Mouse (Mus musculus) hindbrain, embryonic 15.5 days (tissue): Measurements from ENCODE around the gene Brsk2. TPM values are rescaled to one million over a fixed set of nuclear protein-coding genes. Genes with fewer than 3 reads are reported as not detected.

Source experiments
- ATAC-seq: fragments of 200-750 bp; cut with Nextera tagmentation; 2 replicates; pipeline ENCODE4 v1.8.0; 2017; ENCODE audit warnings: low read depth, moderate number of reproducible peaks, moderate TSS enrichment; ENCODE audit not compliant: low FRiP score
- H3K27ac ChIP-seq: fragments of 300-500 bp; sonication (generic); replicated peaks from 2 replicates; pipeline ENCODE4 v1.5.1; 2015; ENCODE audit warnings: mild to moderate bottlenecking, inconsistent platforms
- H3K27me3 ChIP-seq: fragments of 300-500 bp; sonication (generic); 2 replicates; pipeline ENCODE4 v1.6.1; 2015; ENCODE audit warnings: control low read depth, inconsistent platforms
- H3K36me3 ChIP-seq: fragments of 300-500 bp; sonication (generic); 2 replicates; pipeline ENCODE4 v1.6.1; 2015; ENCODE audit warnings: control low read depth, inconsistent platforms
- H3K4me1 ChIP-seq: fragments of 300-500 bp; sonication (generic); replicated peaks from 2 replicates; pipeline ENCODE4 v1.6.1; 2015; ENCODE audit warnings: control low read depth, inconsistent platforms
- H3K4me2 ChIP-seq: fragments of 300-500 bp; sonication (generic); 2 replicates; pipeline ENCODE4 v1.6.1; 2015; ENCODE audit warnings: moderate library complexity, mild to moderate bottlenecking, inconsistent platforms
- H3K4me3 ChIP-seq: fragments of 300-500 bp; sonication (generic); 2 replicates; pipeline ENCODE4 v1.5.1; 2015; ENCODE audit warnings: mild to moderate bottlenecking, inconsistent platforms
- H3K9ac ChIP-seq: fragments of 300-500 bp; sonication (generic); 2 replicates; pipeline ENCODE4 v1.6.1; 2015; ENCODE audit warnings: inconsistent platforms
- H3K9me3 ChIP-seq: fragments of 300-500 bp; sonication (generic); 2 replicates; pipeline ENCODE4 v1.6.1; 2016; ENCODE audit warnings: control low read depth, inconsistent platforms
- WGBS: fragments of 180-500 bp; shearing (Covaris S2); methylation state at CpG from one replicate; pipeline ENCODE4 v1.1.7; 2015; 5-methylcytosine and 5-hydroxymethylcytosine counted together
- microRNA-seq: library from miRNA; unstranded; fragments of <30 nt; microRNA quantifications from one replicate; pipeline ENCODE4, GENCODE M21; 2016
- polyA plus RNA-seq: library from polyadenylated mRNA; unstranded; fragments of >200 nt; fragmentation: Nextera tagmentation; extraction: Ambion mirVana; gene quantifications from 2 replicates; pipeline ENCODE4 v1.2.1, GENCODE M21; 2015

The Brsk2 gene
- polyA plus RNA-seq, 1 experiment from 2014 or later, result 23.1 TPM

- Histone ChIP-seq H3K4me3 (no peak overlapping the region), H3K27me3 (no peaks in the 10 kb centered on the region)
- 70% methylated on average over 4 of the region's 4 CpGs for WGBS
Measured at GRCm38 (mm10) chr7:142037553-142038170, 88.1 kb downstream of the Brsk2 start.

GRCm38 (mm10) chr7:142040756-142041155, 91.2 kb downstream of the Brsk2 start:
- WGBS, result 95% methylated on average over 3 of the region's 3 CpGs
- no peaks in the 10 kb centered on the region for H3K9me3 ChIP-seq
- no peak overlapping the region for H3K4me2 ChIP-seq
- H3K27me3 ChIP-seq, result no peaks in the 10 kb centered on the region
- H3K4me3 ChIP-seq, result no peak overlapping the region
- no peaks in the 10 kb centered on the region for H3K36me3 ChIP-seq
- no peak overlapping the region for H3K9ac ChIP-seq
- ATAC-seq, result no peak
- no peak overlapping the region for H3K27ac ChIP-seq
- H3K4me1 ChIP-seq, result no peaks in the 10 kb centered on the region

More at GRCm38 (mm10) chr7:142037553-142038170, 88.1 kb downstream of the Brsk2 start:
- Histone ChIP-seq H3K9ac (no peak overlapping the region), H3K4me2 (no peak overlapping the region), H3K4me1 (no peaks in the 10 kb centered on the region), H3K27ac (no peak overlapping the region), H3K9me3 (no peaks in the 10 kb centered on the region), H3K36me3 (no peaks in the 10 kb centered on the region)
- peak; percentile 72; the same call in 1 of the 2 replicates for ATAC-seq

- no peaks in the 10 kb centered on the region for H3K4me1 ChIP-seq
Measured at GRCm38 (mm10) chr7:142045344-142045743, 95.8 kb downstream of the Brsk2 start.

GRCm38 (mm10) chr7:142045932-142046331, 96.4 kb downstream of the Brsk2 start:
- H3K36me3 ChIP-seq, result no peaks in the 10 kb centered on the region
- H3K9me3 ChIP-seq, result no peaks in the 10 kb centered on the region
- H3K4me2 ChIP-seq, result no peak overlapping the region
- no peak overlapping the region for H3K4me3 ChIP-seq
- no peak overlapping the region for H3K9ac ChIP-seq
- no peaks in the 10 kb centered on the region for H3K27me3 ChIP-seq
- no peak overlapping the region for H3K27ac ChIP-seq
- H3K4me1 ChIP-seq, result no peaks in the 10 kb centered on the region
- ATAC-seq, result no peak
- 88% methylated on average over 1 of the region's 1 CpGs for WGBS

More at GRCm38 (mm10) chr7:142045344-142045743, 95.8 kb downstream of the Brsk2 start:
- WGBS, result 28% methylated on average over 2 of the region's 2 CpGs
- H3K27ac ChIP-seq, result no peak overlapping the region
- H3K9me3 ChIP-seq, result no peaks in the 10 kb centered on the region
- no peaks in the 10 kb centered on the region for H3K36me3 ChIP-seq
- H3K4me3 ChIP-seq, result no peak overlapping the region
- H3K27me3 ChIP-seq, result no peaks in the 10 kb centered on the region
- ATAC-seq, result no peak
- H3K9ac ChIP-seq, result no peak overlapping the region
- no peak overlapping the region for H3K4me2 ChIP-seq

- Histone ChIP-seq H3K4me3 (no peak overlapping the region), H3K27me3 (no peaks in the 10 kb centered on the region), H3K27ac (no peak overlapping the region), H3K9me3 (no peaks in the 10 kb centered on the region), H3K9ac (no peak overlapping the region), H3K36me3 (no peaks in the 10 kb centered on the region), H3K4me2 (no peak overlapping the region), H3K4me1 (no peaks in the 10 kb centered on the region)
- no peak for ATAC-seq
Measured at GRCm38 (mm10) chr7:142050536-142050935, 101.0 kb downstream of the Brsk2 start.

Small RNA genes lying within 50 kb of the gene (microRNA-seq; reads per million reads assigned to microRNA genes)
- 0.65 reads per million for gene Mir3104

Other genes with a start within 250 kb of the Brsk2 start
- not detected in 2 replicates for gene Muc5ac, start 160.8 kb upstream of the Brsk2 start, polyA plus RNA-seq
- 0.01 and 0.03 TPM in 2 replicates for gene Muc5b, start 110.7 kb upstream of the Brsk2 start, polyA plus RNA-seq
- 75.7 and 80.3 TPM in 2 replicates for gene Tollip, start 31.2 kb upstream of the Brsk2 start, polyA plus RNA-seq
- 50.8 and 53.4 TPM in 2 replicates for gene Mob2, start 111.3 kb downstream of the Brsk2 start, polyA plus RNA-seq
- 117 and 134 TPM in 2 replicates for gene Dusp8, start 146.1 kb downstream of the Brsk2 start, polyA plus RNA-seq
- gene Gm45618, start 171.0 kb downstream of the Brsk2 start, polyA plus RNA-seq, result 0.43 TPM in 1 of 2 replicates, not detected in the other
- gene Gm39115, start 186.3 kb downstream of the Brsk2 start, polyA plus RNA-seq, result not detected in 2 replicates
- not detected in 2 replicates for gene Gm45337, start 194.9 kb downstream of the Brsk2 start, polyA plus RNA-seq
- not detected in 2 replicates for gene Gm29735, start 207.4 kb downstream of the Brsk2 start, polyA plus RNA-seq
- 0.14 TPM in 1 of 2 replicates, not detected in the other for gene Gm4553, start 216.0 kb downstream of the Brsk2 start, polyA plus RNA-seq
- not detected in 2 replicates for gene Krtap5-2, start 226.3 kb downstream of the Brsk2 start, polyA plus RNA-seq
- gene Gm10153, start 240.6 kb downstream of the Brsk2 start, polyA plus RNA-seq, result not detected in 2 replicates